ENCODE assay signal across 11 mouse cellular contexts in genomic region chr12:79646646-79647164, GRCm38 (mm10).
A peak's percentile ranks its signal among the peaks of the same experiment; 100 is the strongest.
DNase-seq lines count a peak whose midpoint lies in the region; ATAC-seq and TF ChIP-seq lines count a peak whose summit lies in the region.
"Had no signal": no experiment of that assay in that cellular context is flagged by ENCODE, and none has a peak within 500 bp of the region (broad histone marks: within the 10 kb centered on the region; RNA-seq: fewer than 3 reads in every experiment).

No protein-coding gene starts in this region.

- peak overlapping the region; percentile 96 for H3K27ac ChIP-seq in spleen, adult 2 months (ENCODE audit: insufficient read depth, low read length)
- no peak overlapping the region for H3K27ac ChIP-seq in intestine, embryonic 16.5 days (ENCODE audit: low read length)
- H3K27ac ChIP-seq: midbrain, embryonic 15.5 days had no signal

- H3K9ac ChIP-seq in intestine, embryonic 16.5 days (ENCODE audit: low read depth, low read length), result no peak overlapping the region
- H3K9ac ChIP-seq: midbrain, embryonic 15.5 days had no signal

- TF ChIP-seq CTCF in spleen, adult 2 months (IDR thresholded peaks at IDR 0.05; ENCODE audit: extremely low read depth, insufficient read depth, insufficient read length, insufficient replicate concordance), result no peak

- no peaks in the 10 kb centered on the region for H3K9me3 ChIP-seq in intestine, embryonic 16.5 days (ENCODE audit: control insufficient read depth, low read length)
- H3K9me3 ChIP-seq: midbrain, embryonic 15.5 days had no signal

- WGBS in spleen, adult 2 months, result 6% methylated on average over 9 of the region's 9 CpGs
- WGBS in intestine, embryonic 16.5 days, result 85% methylated on average over 9 of the region's 9 CpGs

- 0 out of 2 replicates have a peak, but pooled peaks have one; percentile 1 for TF ChIP-seq POLR2A in spleen, adult 2 months (IDR thresholded peaks at IDR 0.05; ENCODE audit: low read depth, low read length)

- no peaks in the 10 kb centered on the region for H3K27me3 ChIP-seq in spleen, adult 2 months (ENCODE audit: control insufficient read depth, insufficient read depth, low read length)
- H3K27me3 ChIP-seq in intestine, embryonic 16.5 days (replicated peaks; ENCODE audit: control insufficient read depth, insufficient read depth, low read length), result no peaks in the 10 kb centered on the region
- H3K27me3 ChIP-seq: midbrain, embryonic 15.5 days; Patski had no signal

- no peak for ATAC-seq in intestine, embryonic 16.5 days
- ATAC-seq: midbrain, embryonic 15.5 days; Patski had no signal

- no peak overlapping the region for H3K4me3 ChIP-seq in spleen, adult 2 months (ENCODE audit: extremely low read depth, insufficient read depth, insufficient read length)
- no peak overlapping the region for H3K4me3 ChIP-seq in intestine, embryonic 16.5 days (ENCODE audit: low read length)
- H3K4me3 ChIP-seq: midbrain, embryonic 15.5 days had no signal

- no peak overlapping the region for H3K4me2 ChIP-seq in intestine, embryonic 16.5 days (ENCODE audit: low read depth, low read length)
- H3K4me2 ChIP-seq: midbrain, embryonic 15.5 days had no signal

- peaks cover 44% of the 10 kb centered on the region for H3K4me1 ChIP-seq in spleen, adult 2 months (ENCODE audit: control insufficient read depth, insufficient read depth, insufficient read length)
- H3K4me1 ChIP-seq in intestine, embryonic 16.5 days (ENCODE audit: control insufficient read depth, insufficient read depth, low read length), result peaks cover 6% of the 10 kb centered on the region
- H3K4me1 ChIP-seq: midbrain, embryonic 15.5 days had no signal

- peak; percentile 83 for DNase-seq in 416B (ENCODE audit: low read depth)
- DNase-seq in B cell, adult 2 months, result peak; percentile 89 to 94
- DNase-seq in induced T-regulatory cell, adult 2 months (ENCODE audit: low read depth), result peak; percentile 97
- DNase-seq in spleen, adult 2 months (ENCODE audit: low read depth in 1 of 2, low spot score in 2 of 2), result peak; percentile 90 to 96
- no peak for DNase-seq in right cerebral cortex, postnatal 14 days
- DNase-seq in urinary bladder, postnatal 25 days (ENCODE audit: low spot score), result no peak
- DNase-seq: liver; retina, postnatal 1 day had no signal

- H3K36me3 ChIP-seq in spleen, adult 2 months (ENCODE audit: control insufficient read depth, insufficient read depth, low read length), result no peaks in the 10 kb centered on the region
- H3K36me3 ChIP-seq in intestine, embryonic 16.5 days (ENCODE audit: control insufficient read depth, insufficient read depth, low read length), result no peaks in the 10 kb centered on the region
- H3K36me3 ChIP-seq: midbrain, embryonic 15.5 days had no signal

Comparison
In these comparisons a context has a peak if more than half of its experiments do, and no peak if none do; other contexts are left out.
1. DNase-seq: peak in 416B (single experiment), B cell, adult 2 months (2 of 2), induced T-regulatory cell, adult 2 months (single experiment) and spleen, adult 2 months (2 of 2); none in right cerebral cortex, postnatal 14 days (single experiment) and urinary bladder, postnatal 25 days (single experiment).